Mouse (Mus musculus): ENCODE results near the gene Plcd1. TPM values are rescaled to one million over a fixed set of nuclear protein-coding genes. Genes with fewer than 3 reads are reported as not detected.

Gene Plcd1
- polyA plus RNA-seq, 1 experiment from 2014 or later, result 1.6 TPM

DNA sequence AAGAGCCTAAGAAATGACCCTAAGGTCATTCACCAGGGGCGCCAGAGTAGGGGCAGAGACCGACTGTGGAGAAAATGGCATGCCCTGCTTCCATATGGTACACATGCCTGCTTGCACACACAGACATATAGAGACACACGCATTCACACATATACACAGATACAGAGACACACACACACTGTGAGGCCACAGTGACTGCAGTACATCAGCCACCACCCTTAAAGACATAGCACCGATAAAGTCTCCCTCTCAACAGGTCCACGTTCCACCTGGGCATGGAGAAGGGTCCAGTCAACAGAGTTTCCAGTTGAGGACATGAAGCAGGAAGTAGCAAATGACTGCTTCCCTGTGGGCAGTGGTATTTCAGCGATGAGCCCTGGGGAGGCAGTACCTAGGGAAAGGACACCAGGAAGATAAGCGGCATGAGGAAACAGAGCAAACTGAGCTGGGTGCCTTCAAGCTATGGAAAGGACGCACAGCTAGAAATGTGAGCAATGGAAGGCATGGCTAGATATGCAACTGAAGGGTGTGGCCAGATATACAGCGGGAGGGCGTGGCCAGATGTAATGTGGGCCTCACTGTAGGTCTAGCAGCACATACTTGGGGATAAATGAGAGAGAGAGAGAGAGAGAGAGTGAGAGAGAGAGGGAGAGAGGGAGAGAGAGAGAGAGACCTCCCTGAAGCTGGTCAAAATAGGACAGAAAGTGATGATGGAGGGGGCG, 45.0 kb downstream of the Plcd1 start:
- peak; percentile 91 for ATAC-seq (ENCODE audit: low read depth)
- 37% methylated on average over 11 of the region's 11 CpGs for WGBS (ENCODE audit: insufficient replicate concordance)
- Histone ChIP-seq H3K4me1 (replicated peaks) (peaks cover 32% of the 10 kb centered on the region), H3K9ac (0 out of 2 replicates have a peak overlapping the region, but pooled peaks have one; percentile 13), H3K27ac (peak overlapping the region; percentile 73), H3K4me2 (peak overlapping the region; percentile 51), H3K36me3 (no peaks in the 10 kb centered on the region), H3K4me3 (replicated peaks) (peak overlapping the region; percentile 8; the same call in 1 of the 2 replicates), H3K9me3 (replicated peaks) (no peaks in the 10 kb centered on the region), H3K27me3 (peaks cover 22% of the 10 kb centered on the region)
- peak; percentile 61 for DNase-seq

- no peak overlapping the region for H3K9ac ChIP-seq
- 85% methylated on average over 15 of the region's 15 CpGs for WGBS (ENCODE audit: insufficient replicate concordance)
- peaks cover 4% of the 10 kb centered on the region; the same call in 1 of the 2 replicates for H3K4me1 ChIP-seq (replicated peaks)
- no peak for DNase-seq
- no peaks in the 10 kb centered on the region for H3K27me3 ChIP-seq
- ATAC-seq (ENCODE audit: low read depth), result no peak
- H3K36me3 ChIP-seq, result peaks cover 20% of the 10 kb centered on the region
- H3K9me3 ChIP-seq (replicated peaks), result no peaks in the 10 kb centered on the region
- H3K4me3 ChIP-seq (replicated peaks), result no peak overlapping the region
- H3K4me2 ChIP-seq, result no peak overlapping the region
- no peak overlapping the region for H3K27ac ChIP-seq
Measured at GRCm38 (mm10) chr9:119040101-119040775, 53.1 kb downstream of the Plcd1 start.

GRCm38 (mm10) chr9:119038574-119038973, 54.7 kb downstream of the Plcd1 start:
- Histone ChIP-seq H3K9ac (no peak overlapping the region), H3K4me3 (replicated peaks) (no peak overlapping the region), H3K4me2 (no peak overlapping the region), H3K27ac (no peak overlapping the region), H3K9me3 (replicated peaks) (no peaks in the 10 kb centered on the region), H3K36me3 (peaks cover 28% of the 10 kb centered on the region), H3K27me3 (no peaks in the 10 kb centered on the region), H3K4me1 (replicated peaks) (peaks cover 4% of the 10 kb centered on the region; the same call in 1 of the 2 replicates)
- peak; percentile 68 for ATAC-seq (ENCODE audit: low read depth)
- no peak for DNase-seq
- 21% methylated on average over 3 of the region's 3 CpGs for WGBS (ENCODE audit: insufficient replicate concordance)

- H3K4me2 ChIP-seq, result no peak overlapping the region
- peaks cover 31% of the 10 kb centered on the region for H3K36me3 ChIP-seq
- no peak overlapping the region for H3K9ac ChIP-seq
- peaks cover 4% of the 10 kb centered on the region; the same call in 1 of the 2 replicates for H3K4me1 ChIP-seq (replicated peaks)
- WGBS (ENCODE audit: insufficient replicate concordance), result 78% methylated on average over 15 of the region's 15 CpGs
- H3K27ac ChIP-seq, result no peak overlapping the region
- no peaks in the 10 kb centered on the region for H3K27me3 ChIP-seq
- H3K9me3 ChIP-seq (replicated peaks), result no peaks in the 10 kb centered on the region
- H3K4me3 ChIP-seq (replicated peaks), result no peak overlapping the region
- DNase-seq (no peak), ATAC-seq (ENCODE audit: low read depth) (no peak)
Measured at GRCm38 (mm10) chr9:119037076-119037730, 56.1 kb downstream of the Plcd1 start.

- H3K9me3 ChIP-seq (replicated peaks), result no peaks in the 10 kb centered on the region
- no peak overlapping the region for H3K27ac ChIP-seq
- DNase-seq (no peak), ATAC-seq (ENCODE audit: low read depth) (no peak)
- H3K4me3 ChIP-seq (replicated peaks), result no peak overlapping the region
- WGBS (ENCODE audit: insufficient replicate concordance), result 59% methylated on average over 7 of the region's 7 CpGs
- H3K36me3 ChIP-seq, result peaks cover 30% of the 10 kb centered on the region
- no peaks in the 10 kb centered on the region for H3K27me3 ChIP-seq
- no peak overlapping the region for H3K9ac ChIP-seq
- H3K4me1 ChIP-seq (replicated peaks), result peaks cover 4% of the 10 kb centered on the region; the same call in 1 of the 2 replicates
- no peak overlapping the region for H3K4me2 ChIP-seq
Measured at GRCm38 (mm10) chr9:119035836-119036235, 57.5 kb downstream of the Plcd1 start.

DNA sequence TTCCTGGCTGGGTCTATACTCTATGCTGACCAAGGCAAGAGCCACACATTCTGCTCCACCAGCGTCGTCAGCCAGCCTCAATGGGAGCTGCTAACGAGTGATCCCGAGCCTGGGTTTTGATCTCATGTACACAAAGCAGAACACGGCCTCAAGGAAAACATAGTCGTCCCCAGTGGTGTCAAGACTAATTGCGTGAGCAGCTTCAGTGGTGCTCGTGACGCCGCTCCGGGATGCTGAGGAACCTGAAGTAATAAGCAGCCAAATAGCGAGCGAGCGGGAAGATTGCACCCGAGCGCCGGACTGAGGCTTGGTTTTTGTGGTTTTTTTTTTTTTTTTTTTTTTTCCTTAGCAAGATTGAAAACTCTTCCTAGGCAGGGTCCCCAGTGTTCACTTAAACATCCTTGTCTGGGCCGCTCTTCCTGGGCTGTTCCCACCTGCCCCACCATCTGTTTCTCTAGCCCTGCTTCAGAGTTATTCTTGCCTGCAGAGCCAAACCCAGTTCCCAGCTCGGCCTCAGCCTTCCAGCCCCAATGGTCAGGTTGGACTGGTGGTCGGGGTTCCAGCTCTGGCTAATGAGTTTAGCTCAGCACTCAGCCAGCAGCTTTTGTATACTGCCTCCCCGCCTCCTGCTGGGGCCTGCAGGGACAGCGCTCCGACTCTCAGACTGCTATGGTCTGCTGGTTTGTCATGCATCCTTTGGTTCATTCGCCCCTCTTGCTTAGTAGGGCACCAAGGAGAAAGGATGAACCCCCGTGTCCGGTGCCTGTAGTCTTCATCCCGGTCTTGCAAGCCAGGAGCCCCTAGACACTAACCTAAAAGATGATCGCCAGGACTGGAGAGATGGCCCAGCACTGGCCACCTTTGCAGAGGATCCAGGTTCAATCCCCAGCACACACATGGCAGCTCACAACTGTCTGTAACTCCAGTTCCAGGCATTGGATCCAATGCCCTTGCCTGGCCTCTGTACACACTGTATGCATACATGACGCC, 58.3 kb downstream of the Plcd1 start:
- WGBS (ENCODE audit: insufficient replicate concordance), result 79% methylated on average over 29 of the region's 29 CpGs
- Histone ChIP-seq H3K4me1 (replicated peaks) (peaks cover 4% of the 10 kb centered on the region; the same call in 1 of the 2 replicates), H3K27me3 (no peaks in the 10 kb centered on the region), H3K4me2 (no peak overlapping the region), H3K4me3 (replicated peaks) (no peak overlapping the region), H3K9ac (no peak overlapping the region), H3K36me3 (peaks cover 25% of the 10 kb centered on the region), H3K27ac (no peak overlapping the region), H3K9me3 (replicated peaks) (no peaks in the 10 kb centered on the region)
- ATAC-seq (ENCODE audit: low read depth) (no peak), DNase-seq (no peak)

- H3K36me3 ChIP-seq, result peaks cover 25% of the 10 kb centered on the region
- no peaks in the 10 kb centered on the region for H3K9me3 ChIP-seq (replicated peaks)
- WGBS (ENCODE audit: insufficient replicate concordance), result 82% methylated on average over 8 of the region's 8 CpGs
- no peak overlapping the region for H3K4me2 ChIP-seq
- H3K4me1 ChIP-seq (replicated peaks), result peaks cover 4% of the 10 kb centered on the region; the same call in 1 of the 2 replicates
- DNase-seq, result no peak
- no peaks in the 10 kb centered on the region for H3K27me3 ChIP-seq
- no peak overlapping the region for H3K9ac ChIP-seq
- H3K27ac ChIP-seq, result no peak overlapping the region
- no peak for ATAC-seq (ENCODE audit: low read depth)
- no peak overlapping the region for H3K4me3 ChIP-seq (replicated peaks)
Measured at GRCm38 (mm10) chr9:119034069-119034468, 59.2 kb downstream of the Plcd1 start.

- peaks cover under 1% of the 10 kb centered on the region; the same call in 1 of the 2 replicates for H3K4me1 ChIP-seq (replicated peaks)
- H3K4me2 ChIP-seq, result no peak overlapping the region
- no peaks in the 10 kb centered on the region for H3K9me3 ChIP-seq (replicated peaks)
- H3K27ac ChIP-seq, result no peak overlapping the region
- no peak overlapping the region for H3K9ac ChIP-seq
- no peaks in the 10 kb centered on the region for H3K27me3 ChIP-seq
- 81% methylated on average over 19 of the region's 19 CpGs for WGBS (ENCODE audit: insufficient replicate concordance)
- no peak for ATAC-seq (ENCODE audit: low read depth)
- H3K36me3 ChIP-seq, result peaks cover 25% of the 10 kb centered on the region
- DNase-seq, result no peak
- H3K4me3 ChIP-seq (replicated peaks), result no peak overlapping the region
Measured at GRCm38 (mm10) chr9:119033111-119033921, 60.0 kb downstream of the Plcd1 start.

DNA sequence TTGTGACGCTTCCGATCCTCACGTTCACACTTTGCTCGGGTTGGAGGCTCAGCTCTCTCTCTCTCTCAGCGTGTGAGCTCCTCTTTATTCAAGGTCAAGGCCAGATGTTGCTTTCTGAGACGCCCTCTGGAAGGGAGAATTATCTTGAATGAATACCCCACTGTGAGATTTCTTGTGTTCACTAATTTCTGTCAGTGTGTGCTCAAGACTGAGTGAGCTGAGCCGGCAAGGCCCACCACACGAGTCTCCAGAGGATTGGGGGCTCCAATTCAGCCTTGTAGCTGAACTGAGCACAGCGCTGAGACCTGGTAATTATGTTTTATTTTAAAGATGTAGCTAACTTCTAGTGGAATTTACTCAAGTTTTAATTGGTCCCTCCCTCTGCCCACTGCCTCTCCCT, 60.8 kb downstream of the Plcd1 start:
- no peak overlapping the region for H3K27ac ChIP-seq
- DNase-seq (no peak), ATAC-seq (ENCODE audit: low read depth) (no peak)
- H3K9ac ChIP-seq, result no peak overlapping the region
- no peaks in the 10 kb centered on the region; the same call in 1 of the 2 replicates for H3K4me1 ChIP-seq (replicated peaks)
- no peak overlapping the region for H3K4me3 ChIP-seq (replicated peaks)
- H3K9me3 ChIP-seq (replicated peaks), result no peaks in the 10 kb centered on the region
- peaks cover 24% of the 10 kb centered on the region for H3K36me3 ChIP-seq
- H3K4me2 ChIP-seq, result no peak overlapping the region
- no peaks in the 10 kb centered on the region for H3K27me3 ChIP-seq
- WGBS (ENCODE audit: insufficient replicate concordance), result 80% methylated on average over 9 of the region's 9 CpGs

- H3K27me3 ChIP-seq, result no peaks in the 10 kb centered on the region
- H3K36me3 ChIP-seq, result peaks cover 29% of the 10 kb centered on the region
- H3K4me1 ChIP-seq (replicated peaks), result no peaks in the 10 kb centered on the region; the same call in 1 of the 2 replicates
- no peaks in the 10 kb centered on the region for H3K9me3 ChIP-seq (replicated peaks)
- no peak for DNase-seq
- H3K4me3 ChIP-seq (replicated peaks), result no peak overlapping the region
- H3K27ac ChIP-seq, result no peak overlapping the region
- no peak for ATAC-seq (ENCODE audit: low read depth)
- no peak overlapping the region for H3K4me2 ChIP-seq
- no peak overlapping the region for H3K9ac ChIP-seq
- WGBS (ENCODE audit: insufficient replicate concordance), result 81% methylated on average over 14 of the region's 14 CpGs
Measured at GRCm38 (mm10) chr9:119031772-119032171, 61.5 kb downstream of the Plcd1 start.
